Mouse (Mus musculus): ENCODE data around the gene Fto.

Gene Fto

DNA sequence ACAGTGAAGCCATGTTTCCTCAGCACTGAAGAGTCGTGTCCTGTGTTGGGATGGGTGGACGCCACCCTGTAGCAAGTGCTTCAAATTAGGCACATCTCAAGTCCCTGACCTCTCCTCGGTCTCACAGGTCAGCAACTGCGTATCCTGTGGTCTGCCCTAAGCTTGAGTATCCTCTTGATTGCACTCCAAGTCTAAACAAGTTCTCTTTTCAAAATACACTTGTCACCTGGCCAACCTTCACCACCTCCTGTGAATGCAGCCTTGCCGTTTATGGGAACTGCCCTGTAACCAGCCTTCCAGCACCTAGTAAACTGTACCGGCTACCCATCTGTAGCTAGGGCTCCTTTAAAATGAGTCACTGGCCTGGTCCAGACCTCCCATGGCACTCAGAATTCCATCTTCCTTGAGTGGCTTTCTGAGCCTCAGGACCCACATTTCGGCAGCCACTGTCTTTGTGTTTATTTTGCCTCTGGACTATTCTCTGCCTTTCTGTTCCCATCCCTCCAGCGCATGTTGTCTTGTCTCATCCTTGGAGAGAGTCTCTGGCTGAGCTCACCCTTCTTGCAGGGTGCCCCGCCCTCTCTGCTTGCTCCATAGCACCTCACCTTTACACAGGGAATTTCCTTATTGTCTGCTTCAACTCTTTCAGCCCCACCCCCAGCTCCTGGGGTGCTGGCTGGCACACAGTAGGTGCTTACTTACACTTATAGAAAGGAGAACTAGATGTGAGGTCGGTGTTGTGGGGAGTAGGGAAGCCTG, 181.4 kb downstream of the Fto start:
- no peak for DNase-seq (ENCODE audit: extremely low read depth, low read depth)

DNA sequence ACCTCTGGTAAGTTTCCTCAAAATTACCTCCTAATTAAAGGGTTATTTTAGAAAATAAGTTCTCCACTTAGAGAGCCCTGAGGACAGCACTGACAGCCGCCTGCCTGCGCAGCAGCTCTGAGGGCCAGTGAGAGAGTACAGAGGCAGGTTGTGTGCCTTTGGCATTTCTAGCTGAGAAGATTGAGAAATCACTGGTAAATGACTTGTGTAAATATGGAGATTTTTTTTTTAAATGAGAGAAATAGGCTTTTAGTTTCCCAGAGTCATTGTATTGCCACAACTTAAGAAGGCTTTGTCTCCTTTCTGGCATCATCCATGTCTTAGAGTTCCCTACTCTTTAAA, 181.9 kb downstream of the Fto start:
- no peak for DNase-seq (ENCODE audit: extremely low read depth, low read depth)

DNA sequence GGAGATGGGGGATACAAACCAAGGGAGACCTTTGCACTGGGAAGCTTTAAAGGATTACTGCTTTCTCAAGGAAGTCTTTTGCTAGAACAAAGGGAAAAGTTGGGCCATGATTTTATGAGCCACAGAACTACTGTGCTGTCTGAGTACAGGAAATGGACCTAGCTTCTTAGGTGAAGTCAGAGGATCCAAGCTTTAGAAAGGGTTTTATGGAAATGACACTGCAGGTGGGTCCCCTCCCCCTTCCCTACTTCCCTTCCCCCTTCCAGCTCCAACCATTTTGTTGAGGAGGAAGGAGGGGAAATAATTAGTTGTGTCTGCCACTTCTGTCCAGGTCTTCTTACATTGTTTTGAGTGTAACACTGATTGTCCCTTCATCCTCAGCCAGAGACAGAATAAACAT, 182.7 kb downstream of the Fto start:
- DNase-seq (ENCODE audit: extremely low read depth, low read depth): no peak

DNA sequence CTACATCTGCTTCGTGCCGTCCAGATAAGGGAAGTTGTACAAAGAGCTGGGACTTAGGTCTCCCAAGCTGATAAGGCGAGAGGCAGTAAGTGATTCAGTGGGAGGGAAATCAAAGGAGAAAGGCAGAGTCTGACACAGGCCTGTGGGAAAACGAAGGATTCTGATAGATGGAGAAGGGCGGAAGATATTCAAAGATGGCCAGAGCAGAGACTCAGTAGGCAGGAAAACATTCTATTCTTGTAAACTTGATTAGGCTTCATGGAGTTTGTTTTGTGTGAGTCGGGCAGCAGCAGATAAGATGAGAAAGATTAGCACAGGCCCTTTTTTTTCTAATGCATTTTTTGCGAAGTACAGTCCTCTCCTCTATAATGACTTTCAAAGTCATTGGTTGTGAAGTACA, 183.6 kb downstream of the Fto start:
- DNase-seq (ENCODE audit: extremely low read depth, low read depth): no peak

DNA sequence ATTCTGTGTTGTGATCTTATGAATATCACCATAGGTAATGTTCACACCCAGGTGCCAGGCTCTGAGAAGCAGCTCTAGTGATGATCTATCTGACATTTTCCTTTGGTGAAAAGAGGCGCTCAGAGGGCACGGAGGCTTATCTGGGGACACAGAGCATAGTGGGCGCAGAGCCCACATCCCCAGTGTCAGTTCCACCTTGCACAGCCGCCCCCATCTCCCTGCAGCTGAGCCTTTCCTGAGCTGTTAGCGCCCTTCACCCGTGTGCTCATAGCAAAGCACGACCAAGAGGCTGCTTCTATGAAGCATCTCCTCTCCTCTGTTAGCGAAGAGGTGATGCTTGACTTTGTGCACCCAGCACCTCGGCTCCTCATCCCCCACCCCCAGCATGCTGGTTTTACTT, 185.3 kb downstream of the Fto start:
- no peak for DNase-seq (ENCODE audit: extremely low read depth, low read depth)

DNA sequence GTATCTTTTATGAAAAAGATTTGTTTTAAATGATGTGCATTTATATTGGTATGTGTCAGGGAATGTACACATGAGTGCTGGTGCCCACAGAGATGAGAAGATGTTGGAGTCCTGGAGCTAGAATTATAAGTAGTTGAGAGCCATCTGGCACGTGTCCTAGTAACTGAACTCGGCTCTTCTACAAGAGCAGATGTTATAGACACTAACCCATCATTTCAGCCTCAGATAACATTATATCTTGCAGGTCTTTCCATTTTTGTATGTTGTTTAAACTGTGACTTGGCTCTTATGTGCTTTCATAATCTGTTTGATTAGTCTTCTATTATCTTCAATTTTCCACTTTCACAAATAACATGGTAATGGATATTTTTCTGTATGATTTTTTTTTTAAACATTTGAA, 186.0 kb downstream of the Fto start:
- DNase-seq (ENCODE audit: extremely low read depth, low read depth): no peak

DNA sequence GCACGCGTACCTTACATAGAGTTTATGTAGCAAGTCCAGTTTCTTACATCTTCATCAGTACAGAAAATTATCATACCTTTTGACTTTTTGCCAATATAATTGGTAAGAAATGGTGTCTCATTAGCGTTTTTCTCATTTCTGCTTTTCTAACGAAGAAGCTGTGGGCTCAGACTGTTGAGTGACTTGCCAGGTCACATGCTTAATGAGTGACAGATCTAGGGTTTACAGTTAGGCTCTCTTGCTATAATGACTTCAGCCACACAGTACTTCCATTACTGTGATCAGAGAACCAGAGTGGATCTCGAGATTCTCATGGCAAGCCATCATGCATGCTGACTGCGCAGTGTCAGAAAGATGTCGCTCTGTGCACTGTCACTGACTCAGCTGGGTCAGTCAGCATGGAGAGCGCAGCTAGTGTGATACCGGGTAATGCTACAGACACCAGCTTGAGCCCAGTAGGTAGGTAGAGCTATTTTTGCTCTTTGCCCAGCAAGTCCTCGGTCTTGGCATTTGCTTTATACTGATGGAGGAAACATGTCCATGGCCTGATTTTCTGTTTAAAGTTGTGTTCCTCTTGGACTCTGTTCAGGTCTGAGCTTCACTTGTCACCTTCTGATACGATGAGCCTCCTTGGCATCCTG, 188.8 kb downstream of the Fto start:
- no peak for DNase-seq (ENCODE audit: extremely low read depth, low read depth)

DNA sequence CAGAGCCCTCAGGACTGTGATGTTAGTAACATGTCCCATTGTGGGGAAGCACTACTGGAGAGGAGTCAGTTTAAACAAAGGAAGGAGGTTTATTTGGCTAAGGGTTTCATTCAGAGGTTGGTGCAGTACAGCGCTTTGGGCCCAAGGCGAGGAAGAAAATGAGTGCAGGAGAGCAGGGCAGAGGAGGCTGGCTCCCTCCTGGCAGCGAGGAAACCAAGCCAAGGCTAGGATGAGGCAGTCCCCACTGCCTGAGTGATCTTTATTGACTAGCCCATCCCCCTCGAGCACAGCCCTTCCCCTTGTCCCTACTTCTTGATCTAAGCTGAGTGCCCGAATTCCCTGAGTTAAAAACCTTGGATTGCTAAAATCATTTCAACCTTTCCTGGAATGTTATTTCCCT, 189.5 kb downstream of the Fto start:
- DNase-seq (ENCODE audit: extremely low read depth, low read depth): no peak

DNA sequence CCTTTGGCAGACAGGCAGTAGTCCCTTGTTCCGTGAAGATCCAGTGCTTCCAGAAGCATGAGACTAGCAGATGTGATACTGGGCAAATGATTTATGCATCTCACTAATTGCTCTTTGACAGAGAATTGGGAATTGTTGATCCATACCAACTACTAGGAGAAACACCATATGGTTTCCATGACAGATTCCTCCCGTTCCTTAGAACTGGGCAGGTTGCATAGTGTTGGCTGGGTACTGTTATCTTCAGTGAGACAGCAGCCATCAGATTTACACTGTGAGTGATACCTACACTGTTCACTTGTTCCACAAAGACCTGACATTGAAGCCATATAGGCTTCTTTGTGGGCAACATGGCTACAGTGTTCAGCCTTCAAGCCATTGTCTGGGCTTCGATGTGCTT, 191.0 kb downstream of the Fto start:
- no peak for DNase-seq (ENCODE audit: extremely low read depth, low read depth)

DNA sequence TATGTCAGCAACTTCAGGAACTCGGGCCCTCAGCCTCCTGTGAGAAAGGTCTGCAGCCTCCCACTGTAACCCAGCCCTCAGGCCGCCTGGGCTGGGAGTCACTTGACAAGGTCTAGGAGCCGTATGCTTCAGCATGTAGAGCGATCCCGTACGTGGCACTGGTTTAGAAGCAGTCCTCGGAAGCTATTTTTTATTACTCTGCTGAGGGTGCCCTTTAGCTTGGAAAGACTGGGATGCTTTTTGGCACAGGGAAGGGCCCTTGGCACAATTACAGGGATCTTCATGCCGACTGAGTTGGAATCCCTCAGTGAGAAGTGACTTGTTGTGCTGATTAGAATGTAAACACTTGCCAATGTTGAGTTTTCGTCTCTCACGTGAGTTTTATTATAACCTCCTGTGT, 191.6 kb downstream of the Fto start:
- no peak for DNase-seq (ENCODE audit: extremely low read depth, low read depth)

DNA sequence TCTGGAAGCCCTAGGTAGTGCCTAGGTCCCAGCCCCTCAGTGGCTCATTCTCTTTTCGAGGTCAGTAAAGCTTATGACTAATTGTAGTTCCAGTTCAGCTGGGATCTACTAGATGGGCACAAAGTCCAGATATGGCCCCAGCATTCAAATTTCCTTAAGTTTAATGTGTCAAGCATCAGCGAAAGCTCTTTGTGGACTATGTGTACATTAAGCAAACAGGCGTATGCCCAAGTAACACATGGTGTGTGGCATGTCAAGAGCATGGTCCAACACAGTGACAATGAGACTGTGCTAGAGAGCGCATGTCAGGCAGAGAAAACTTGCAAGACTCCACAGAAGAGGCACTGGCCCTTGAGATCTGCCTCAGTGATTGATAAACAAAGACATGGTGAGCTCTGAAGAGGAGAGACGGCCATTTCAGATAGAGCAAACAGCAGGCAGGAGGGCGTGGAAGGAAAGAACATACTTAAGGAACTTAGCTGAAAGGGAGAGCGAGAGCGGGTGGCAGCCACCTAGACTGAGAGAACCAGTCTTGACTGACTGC, 192.2 kb downstream of the Fto start:
- DNase-seq (ENCODE audit: extremely low read depth, low read depth): no peak

DNA sequence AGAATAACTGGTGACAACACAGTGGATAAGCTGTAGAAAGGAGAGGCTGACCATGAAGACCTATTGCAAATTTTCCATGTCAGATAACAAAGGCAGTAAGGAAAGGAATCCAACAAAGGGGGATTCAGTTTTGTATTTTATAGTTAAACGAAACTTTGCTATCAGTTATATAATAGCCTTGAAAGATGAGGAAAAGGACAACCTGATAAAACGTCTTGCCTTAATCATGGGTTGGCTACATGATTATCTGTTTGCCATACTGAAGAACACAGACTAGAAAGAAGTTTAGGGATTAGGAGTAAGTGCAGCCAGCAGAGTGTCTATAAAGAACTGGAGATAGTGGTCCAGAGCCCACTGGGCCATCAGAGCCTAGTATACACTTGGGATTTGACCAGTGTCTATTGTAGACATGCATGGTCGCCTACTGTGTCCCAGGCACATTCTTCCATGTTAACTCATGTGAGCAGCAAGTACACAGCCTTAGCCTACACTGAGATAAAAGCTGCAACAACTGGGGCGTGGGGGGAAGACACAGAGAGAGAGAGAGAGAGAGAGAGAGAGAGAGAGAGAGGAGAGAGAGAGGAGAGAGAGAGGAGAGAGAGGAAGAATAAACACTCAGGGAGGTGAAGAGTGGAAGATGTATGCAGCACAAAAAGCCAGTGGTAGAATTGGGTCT, 192.8 kb downstream of the Fto start:
- no peak for DNase-seq (ENCODE audit: extremely low read depth, low read depth)

DNA sequence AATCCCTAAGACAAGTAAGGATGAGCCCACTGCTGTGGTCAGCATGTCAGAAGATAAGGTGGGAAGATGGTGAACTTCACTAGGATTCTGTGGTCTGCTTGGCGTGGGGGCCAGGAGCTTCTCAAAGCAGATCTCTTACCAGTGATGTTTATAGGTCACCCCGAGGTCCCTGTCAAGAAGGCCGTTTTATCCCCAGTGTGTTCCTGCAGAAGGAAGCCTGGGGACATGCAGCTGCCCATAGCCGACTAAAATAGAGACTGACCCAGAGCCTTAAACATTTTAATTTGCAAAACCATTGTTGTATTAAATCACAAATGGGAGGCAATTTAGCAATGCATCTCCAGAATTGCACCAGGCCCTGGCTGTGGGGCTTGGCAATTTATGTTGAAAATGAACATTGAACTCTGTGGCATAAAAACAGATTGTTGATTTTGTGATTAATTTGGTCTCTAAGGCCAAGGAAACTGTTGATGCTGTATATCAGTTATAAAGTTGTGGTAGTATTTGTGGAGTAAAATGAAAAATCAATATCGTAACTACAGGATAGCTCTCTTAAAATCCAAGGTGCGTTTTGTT, 193.4 kb downstream of the Fto start:
- no peak for DNase-seq (ENCODE audit: extremely low read depth, low read depth)

DNA sequence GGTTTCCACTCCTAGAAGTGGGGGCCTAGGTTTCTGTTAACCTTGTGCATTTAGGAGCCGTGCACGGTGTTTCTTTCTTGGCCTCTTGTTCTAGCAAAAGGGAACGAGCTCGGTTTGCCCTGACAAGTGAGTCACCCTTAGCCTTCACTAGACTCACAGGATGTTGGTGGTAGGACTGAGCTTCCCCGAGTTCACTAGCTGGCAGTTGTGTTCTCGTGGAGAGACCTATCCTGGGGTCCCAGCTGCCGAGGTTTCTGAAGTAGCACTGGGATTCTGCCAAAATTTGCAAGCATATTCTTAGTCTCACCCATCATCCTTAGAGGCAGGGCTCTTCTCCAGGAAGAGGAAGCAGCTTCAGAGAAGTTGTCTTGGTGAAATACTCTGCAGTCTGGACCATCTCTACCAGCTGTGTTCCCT, 194.4 kb downstream of the Fto start:
- DNase-seq (ENCODE audit: extremely low read depth, low read depth): no peak

DNA sequence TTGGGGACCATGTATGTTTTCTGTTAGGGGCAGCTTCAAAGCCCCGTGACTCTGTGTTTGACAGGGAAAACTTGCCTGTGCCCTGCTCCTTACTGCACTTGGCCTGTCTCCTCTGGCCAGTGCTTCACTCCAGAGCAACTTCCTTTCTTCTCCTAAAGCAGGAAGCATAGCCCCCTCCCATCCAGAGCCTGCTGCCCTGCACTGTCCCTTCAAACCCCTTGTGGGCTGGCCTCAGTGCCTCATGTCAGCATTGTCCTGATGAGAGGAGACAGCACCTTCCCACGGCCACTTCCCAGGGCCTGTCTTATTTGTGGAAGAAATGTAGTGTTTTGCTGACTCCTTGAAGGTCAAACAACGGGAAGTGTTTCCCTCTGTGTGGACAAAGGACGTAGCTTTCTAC, 195.0 kb downstream of the Fto start:
- DNase-seq (ENCODE audit: extremely low read depth, low read depth): no peak

DNA sequence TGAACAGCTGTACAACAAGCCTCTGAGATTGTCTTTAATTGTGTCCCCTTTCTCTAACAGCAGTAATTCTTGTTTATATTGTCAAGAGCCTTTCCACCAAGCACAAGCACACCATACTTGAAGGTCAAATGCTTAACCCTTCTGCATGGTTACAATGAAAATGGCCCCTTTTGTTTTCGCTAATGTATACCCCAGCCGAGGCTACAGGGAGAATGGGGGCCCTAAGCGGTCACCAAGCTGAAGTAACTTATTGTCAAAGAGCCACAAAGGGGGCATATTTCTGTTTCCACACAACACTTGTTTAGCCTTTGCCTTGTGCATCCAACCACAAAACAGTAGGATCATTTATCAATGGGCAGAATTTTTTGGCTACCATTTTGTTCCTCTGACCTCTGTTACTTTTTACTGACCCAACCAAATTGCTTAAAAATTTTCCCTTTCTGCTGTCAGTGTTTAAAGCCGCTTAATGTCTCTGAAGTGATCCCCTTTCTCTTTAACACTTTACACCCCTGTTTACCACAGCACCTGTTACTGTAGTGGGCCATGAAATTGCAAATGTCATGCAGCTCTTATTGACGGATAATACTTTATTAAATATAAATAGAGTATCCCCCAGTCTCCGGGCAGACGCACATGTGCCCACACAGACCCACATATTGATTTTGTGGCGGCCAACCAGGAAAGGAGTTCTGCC, 196.0 kb downstream of the Fto start:
- no peak for DNase-seq (ENCODE audit: extremely low read depth, low read depth)

DNA sequence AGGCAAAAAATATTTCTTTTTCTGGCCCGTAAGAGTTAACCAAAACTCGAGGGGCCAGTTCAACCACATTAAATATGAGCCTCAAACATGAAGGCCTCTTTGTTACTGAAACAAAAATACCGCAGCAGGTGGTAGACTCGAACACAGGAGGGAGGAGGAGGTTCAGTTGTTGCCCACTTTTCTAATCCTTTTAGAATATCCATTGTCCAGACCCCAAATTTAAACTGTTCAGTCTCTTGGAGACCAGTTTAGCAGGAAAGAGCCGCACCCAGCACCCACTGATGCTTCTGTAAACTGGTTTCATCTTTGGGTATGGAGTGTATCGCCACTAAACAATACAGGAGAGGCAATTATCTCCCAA, 196.6 kb downstream of the Fto start:
- DNase-seq (ENCODE audit: extremely low read depth, low read depth): no peak

DNA sequence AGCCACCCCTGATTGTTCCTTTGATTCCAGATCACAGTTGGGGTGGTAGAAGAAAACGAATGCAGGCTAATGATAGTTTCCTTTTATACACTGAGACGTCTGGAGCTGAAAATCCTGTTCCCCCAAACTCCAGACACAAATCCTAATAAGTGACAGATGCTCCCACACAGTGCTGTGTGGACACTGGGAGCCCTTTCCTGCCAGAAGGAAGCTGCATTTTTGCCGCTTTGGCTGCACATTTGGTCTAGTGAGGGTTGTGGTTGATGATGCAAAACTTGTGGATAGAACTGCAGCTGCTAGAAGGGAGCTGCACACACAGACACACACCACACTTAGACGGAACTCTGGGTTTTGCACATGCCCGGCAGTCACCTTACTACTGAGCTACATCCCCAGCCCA, 197.4 kb downstream of the Fto start:
- DNase-seq (ENCODE audit: extremely low read depth, low read depth): no peak

DNA sequence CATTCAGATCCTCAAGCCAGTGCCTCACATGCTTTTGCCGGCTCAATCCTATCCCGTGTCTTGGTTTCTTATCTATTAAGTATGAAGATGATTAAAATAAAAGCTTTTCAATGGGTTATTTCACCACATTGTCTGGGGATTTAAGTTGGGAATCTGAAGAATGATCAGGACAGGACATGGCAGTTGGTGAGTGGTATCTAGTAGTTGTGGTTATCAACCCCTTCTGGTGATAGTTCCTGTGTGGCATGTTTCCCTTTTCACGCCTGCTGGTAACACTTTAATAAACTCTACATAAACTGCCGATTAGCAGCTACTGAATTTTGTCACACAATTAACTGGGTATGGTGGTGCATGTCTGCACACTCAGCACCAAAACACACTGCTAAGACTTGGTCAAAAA, 198.6 kb downstream of the Fto start:
- no peak for DNase-seq (ENCODE audit: extremely low read depth, low read depth)

DNA sequence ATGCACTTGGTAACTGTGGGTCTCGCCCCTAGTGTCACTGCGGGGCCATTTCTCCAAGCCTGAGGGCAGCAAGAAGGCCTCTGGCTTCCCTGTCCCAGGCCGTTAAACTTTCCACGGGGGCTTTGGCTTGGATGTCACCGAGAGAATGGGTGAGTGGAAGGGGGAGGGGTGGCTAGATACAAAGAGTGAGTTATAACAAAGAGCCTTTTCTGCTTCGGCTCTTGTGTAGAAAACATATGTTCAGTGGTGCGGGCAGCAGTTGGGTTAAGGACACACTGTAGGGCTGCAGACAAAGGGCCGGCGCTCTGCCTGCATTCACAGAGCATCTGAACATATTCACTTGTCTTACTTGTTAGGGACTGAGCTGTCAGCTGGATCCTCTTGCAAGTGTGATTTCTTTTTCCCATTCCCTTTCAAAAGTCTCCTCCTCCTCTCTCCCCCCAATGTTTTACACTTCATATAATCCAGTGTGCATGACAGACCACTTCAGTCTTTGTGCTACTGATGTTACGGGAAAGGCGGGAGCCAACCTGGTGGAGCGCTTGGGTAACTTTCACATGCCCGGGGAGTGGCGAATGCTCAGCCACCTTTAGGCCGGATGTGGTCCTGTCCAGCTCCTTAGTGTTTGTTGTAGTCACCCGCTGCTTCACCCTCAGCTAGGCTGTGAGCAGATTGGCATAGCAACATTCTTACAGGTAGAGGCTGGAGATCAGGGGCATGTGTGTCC, 201.6 kb downstream of the Fto start:
- no peak for DNase-seq (ENCODE audit: extremely low read depth, low read depth)

DNA sequence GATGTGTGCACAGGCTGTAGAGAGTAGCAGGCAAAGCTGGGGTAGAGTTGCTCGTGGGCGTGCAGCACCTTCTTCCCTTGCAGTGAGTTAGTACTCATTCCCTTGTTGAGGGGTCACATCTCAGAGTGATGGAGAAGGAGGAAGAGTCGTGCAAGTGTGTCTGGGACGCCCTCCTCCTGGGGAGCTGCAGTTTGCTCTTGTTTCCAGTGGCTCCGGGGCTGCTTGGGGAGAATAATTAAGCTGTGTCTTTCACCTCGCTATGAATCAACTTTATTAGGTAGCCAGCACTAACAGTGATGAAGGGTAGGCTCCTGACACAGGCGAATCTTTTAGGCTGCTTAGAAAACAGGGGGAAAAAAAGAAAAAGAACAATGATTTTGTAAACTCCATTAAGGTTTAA, 203.1 kb downstream of the Fto start:
- DNase-seq (ENCODE audit: extremely low read depth, low read depth): no peak
